ENCODE assay signal across 31 mouse cellular contexts in genomic region chr6:25255762-25256161, GRCm38 (mm10).
A peak's percentile ranks its signal among the peaks of the same experiment; 100 is the strongest.
DNase-seq lines count a peak whose midpoint lies in the region; ATAC-seq lines count a peak whose summit lies in the region.
"Had no signal": no experiment of that assay in that cellular context is flagged by ENCODE, and none has a peak within 500 bp of the region (broad histone marks: within the 10 kb centered on the region; RNA-seq: fewer than 3 reads in every experiment).

No protein-coding gene starts in this region.

- ATAC-seq in forebrain, embryonic 13.5 days, result 0 out of 2 replicates have a peak, but pooled peaks have one; percentile 36
- no peak for ATAC-seq in forebrain, embryonic 11.5 days (replicated peaks; ENCODE audit: low FRiP score)
- ATAC-seq in hindbrain, embryonic 16.5 days, result peak; percentile 60
- ATAC-seq in hindbrain, embryonic 14.5 days (ENCODE audit: low FRiP score), result no peak; the same call in 1 of the 2 replicates
- ATAC-seq in erythroid progenitor cell, adult 5-6 weeks (replicated peaks; ENCODE audit: low FRiP score, poor library complexity, severe bottlenecking), result no peak
- ATAC-seq: inflammation-experienced regulatory T-cells, adult 6 months; lung, postnatal 0 days; Patski had no signal

- DNase-seq in forebrain, embryonic 11.5 days (ENCODE audit: low spot score), result no peak
- DNase-seq in hindbrain, embryonic 14.5 days (ENCODE audit: low spot score), result no peak
- peak; percentile 8 for DNase-seq in layer of hippocampus, adult 9-11 months
- no peak for DNase-seq in layer of hippocampus, adult 11-12 months (ENCODE audit: low spot score)
- peak; percentile 10 for DNase-seq in brain, embryonic 18.5 days (ENCODE audit: low read depth, low spot score)
- DNase-seq: adrenal gland, postnatal 10 days; cerebellum, adult 8-10 months; embryo, embryonic 11 days; gastrocnemius, postnatal 25 days; heart, adult 11 months; kidney, adult 11 months; kidney, postnatal 14 days; liver, embryonic 13.5 days; lung, adult 18-20 months; lung, postnatal 4 days; retina, postnatal 1 day; right cerebral cortex, postnatal 14 days had no signal

- no peak overlapping the region for H3K4me2 ChIP-seq in forebrain, embryonic 13.5 days
- H3K4me2 ChIP-seq in forebrain, embryonic 11.5 days (ENCODE audit: low read depth, low read length, severe bottlenecking), result no peak overlapping the region
- no peak overlapping the region for H3K4me2 ChIP-seq in hindbrain, embryonic 16.5 days (ENCODE audit: low read length)
- H3K4me2 ChIP-seq in hindbrain, embryonic 14.5 days (replicated peaks), result no peak overlapping the region
- H3K4me2 ChIP-seq: embryonic facial prominence, embryonic 12.5 days; heart, embryonic 15.5 days; limb, embryonic 15.5 days; liver, embryonic 13.5 days; midbrain, embryonic 12.5 days; neural tube, embryonic 15.5 days had no signal

- H3K9ac ChIP-seq in forebrain, embryonic 13.5 days, result no peak overlapping the region
- no peak overlapping the region for H3K9ac ChIP-seq in forebrain, embryonic 11.5 days (ENCODE audit: low read length)
- H3K9ac ChIP-seq in hindbrain, embryonic 16.5 days (ENCODE audit: low read depth, low read length), result no peak overlapping the region
- H3K9ac ChIP-seq in hindbrain, embryonic 14.5 days, result no peak overlapping the region
- H3K9ac ChIP-seq: embryonic facial prominence, embryonic 12.5 days; heart, embryonic 15.5 days; limb, embryonic 15.5 days; liver, embryonic 13.5 days; midbrain, embryonic 12.5 days; neural tube, embryonic 15.5 days had no signal

- no peaks in the 10 kb centered on the region for H3K36me3 ChIP-seq in forebrain, embryonic 13.5 days (ENCODE audit: poor library complexity, severe bottlenecking)
- H3K36me3 ChIP-seq in forebrain, embryonic 11.5 days (ENCODE audit: control insufficient read depth, insufficient read depth, low read length), result no peaks in the 10 kb centered on the region
- H3K36me3 ChIP-seq in hindbrain, embryonic 16.5 days (ENCODE audit: control insufficient read depth, insufficient read depth, low read length), result no peaks in the 10 kb centered on the region
- H3K36me3 ChIP-seq in hindbrain, embryonic 14.5 days (replicated peaks; ENCODE audit: control insufficient read depth, insufficient read depth), result no peaks in the 10 kb centered on the region
- H3K36me3 ChIP-seq: embryonic facial prominence, embryonic 12.5 days; heart, embryonic 10.5 days; heart, embryonic 15.5 days; limb, embryonic 10.5 days; limb, embryonic 15.5 days; liver, embryonic 13.5 days; midbrain, embryonic 12.5 days; neural tube, embryonic 15.5 days had no signal

- H3K4me3 ChIP-seq in forebrain, embryonic 13.5 days, result no peak overlapping the region
- H3K4me3 ChIP-seq in forebrain, embryonic 11.5 days (ENCODE audit: low read depth, low read length), result no peak overlapping the region
- H3K4me3 ChIP-seq in hindbrain, embryonic 16.5 days (ENCODE audit: low read length), result no peak overlapping the region
- H3K4me3 ChIP-seq in hindbrain, embryonic 14.5 days (replicated peaks; ENCODE audit: low read length), result no peak overlapping the region
- H3K4me3 ChIP-seq: embryonic facial prominence, embryonic 12.5 days; heart, embryonic 10.5 days; heart, embryonic 15.5 days; limb, embryonic 10.5 days; limb, embryonic 15.5 days; liver, embryonic 13.5 days; megakaryocyte, embryonic 14.5 days; midbrain, embryonic 12.5 days; neural tube, embryonic 15.5 days had no signal

- no peak overlapping the region for H3K27ac ChIP-seq in forebrain, embryonic 13.5 days
- no peak overlapping the region for H3K27ac ChIP-seq in forebrain, embryonic 11.5 days (ENCODE audit: low read depth, low read length)
- no peak overlapping the region for H3K27ac ChIP-seq in hindbrain, embryonic 16.5 days (ENCODE audit: low read depth, low read length)
- no peak overlapping the region for H3K27ac ChIP-seq in hindbrain, embryonic 14.5 days
- H3K27ac ChIP-seq: embryonic facial prominence, embryonic 12.5 days; heart, embryonic 10.5 days; heart, embryonic 15.5 days; limb, embryonic 10.5 days; limb, embryonic 15.5 days; liver, embryonic 13.5 days; midbrain, embryonic 12.5 days; neural tube, embryonic 15.5 days had no signal

- H3K9me3 ChIP-seq in forebrain, embryonic 13.5 days (replicated peaks), result no peaks in the 10 kb centered on the region
- H3K9me3 ChIP-seq in forebrain, embryonic 11.5 days (ENCODE audit: control insufficient read depth, low read length), result no peaks in the 10 kb centered on the region
- no peaks in the 10 kb centered on the region for H3K9me3 ChIP-seq in hindbrain, embryonic 16.5 days (ENCODE audit: control insufficient read depth, low read length)
- no peaks in the 10 kb centered on the region for H3K9me3 ChIP-seq in hindbrain, embryonic 14.5 days (ENCODE audit: control insufficient read depth, low read length)
- H3K9me3 ChIP-seq: embryonic facial prominence, embryonic 12.5 days; heart, embryonic 10.5 days; heart, embryonic 15.5 days; limb, embryonic 10.5 days; limb, embryonic 15.5 days; liver, embryonic 13.5 days; megakaryocyte, embryonic 14.5 days; midbrain, embryonic 12.5 days; neural tube, embryonic 15.5 days had no signal

- H3K4me1 ChIP-seq in forebrain, embryonic 13.5 days, result no peaks in the 10 kb centered on the region
- H3K4me1 ChIP-seq in forebrain, embryonic 11.5 days (replicated peaks; ENCODE audit: control insufficient read depth, insufficient read depth, low read length), result no peaks in the 10 kb centered on the region
- H3K4me1 ChIP-seq in hindbrain, embryonic 16.5 days (ENCODE audit: control insufficient read depth, insufficient read depth, low read depth, low read length), result no peaks in the 10 kb centered on the region
- no peaks in the 10 kb centered on the region for H3K4me1 ChIP-seq in hindbrain, embryonic 14.5 days (replicated peaks; ENCODE audit: control insufficient read depth, insufficient read depth, low read length)
- H3K4me1 ChIP-seq: embryonic facial prominence, embryonic 12.5 days; heart, embryonic 10.5 days; heart, embryonic 15.5 days; limb, embryonic 10.5 days; limb, embryonic 15.5 days; liver, embryonic 13.5 days; megakaryocyte, embryonic 14.5 days; midbrain, embryonic 12.5 days; neural tube, embryonic 15.5 days had no signal

- H3K27me3 ChIP-seq in forebrain, embryonic 13.5 days, result no peaks in the 10 kb centered on the region
- H3K27me3 ChIP-seq in forebrain, embryonic 11.5 days (ENCODE audit: control insufficient read depth, insufficient read depth, low read length), result no peaks in the 10 kb centered on the region
- no peaks in the 10 kb centered on the region for H3K27me3 ChIP-seq in hindbrain, embryonic 16.5 days (replicated peaks; ENCODE audit: control insufficient read depth, insufficient read depth, low read length)
- H3K27me3 ChIP-seq in hindbrain, embryonic 14.5 days (ENCODE audit: control insufficient read depth, insufficient read depth, low read length), result no peaks in the 10 kb centered on the region
- H3K27me3 ChIP-seq: embryonic facial prominence, embryonic 12.5 days; heart, embryonic 15.5 days; limb, embryonic 15.5 days; liver, embryonic 13.5 days; megakaryocyte, embryonic 14.5 days; midbrain, embryonic 12.5 days; neural tube, embryonic 15.5 days; Patski had no signal

- 78% methylated on average over 2 of the region's 2 CpGs for WGBS in forebrain, embryonic 13.5 days
- 83% methylated on average over 2 of the region's 2 CpGs for WGBS in forebrain, embryonic 11.5 days
- 69% methylated on average over 2 of the region's 2 CpGs for whole genome bisulfite sequencing in hindbrain, embryonic 16.5 days
- 81% methylated on average over 2 of the region's 2 CpGs for WGBS in hindbrain, embryonic 14.5 days

Comparison
In these comparisons a context has a peak if more than half of its experiments do, and no peak if none do; other contexts are left out.
1. ATAC-seq: peak in forebrain, embryonic 13.5 days (single experiment) and hindbrain, embryonic 16.5 days (single experiment); none in forebrain, embryonic 11.5 days (single experiment), hindbrain, embryonic 14.5 days (single experiment) and erythroid progenitor cell, adult 5-6 weeks (single experiment).
2. DNase-seq: peak in layer of hippocampus, adult 9-11 months (single experiment) and brain, embryonic 18.5 days (single experiment); none in forebrain, embryonic 11.5 days (single experiment), hindbrain, embryonic 14.5 days (single experiment) and layer of hippocampus, adult 11-12 months (single experiment).